Mouse (Mus musculus): ENCODE results near the gene Exoc6b. TPM values are rescaled to one million over a fixed set of nuclear protein-coding genes. Genes with fewer than 3 reads are reported as not detected.

Gene Exoc6b
- polyA plus RNA-seq, 1 experiment: 38.3 TPM

DNA sequence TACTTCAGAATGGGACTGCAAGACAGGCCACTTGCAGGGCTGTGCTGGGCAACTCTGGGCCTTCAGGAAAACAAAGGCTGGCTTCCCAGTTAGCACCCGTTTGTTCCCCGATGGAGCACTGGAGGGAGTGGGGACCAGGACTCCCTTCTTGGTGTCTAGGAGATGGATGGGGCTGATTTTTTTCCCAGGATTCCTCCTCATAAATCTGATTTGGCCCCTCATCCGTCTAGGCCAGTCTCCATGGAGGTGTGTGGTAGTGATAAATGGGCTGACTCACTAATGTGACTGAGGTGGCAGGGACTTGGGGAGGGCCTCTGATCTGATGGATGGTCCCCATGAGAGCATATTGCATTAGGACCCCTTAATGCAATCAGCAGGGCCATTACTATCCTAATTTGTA lies 470.6 kb downstream of the Exoc6b start:
- TF ChIP-seq POLR2A (IDR thresholded peaks at IDR 0.05; ENCODE audit: extremely low read depth, insufficient read depth, low read length) (no peak), CTCF (IDR thresholded peaks at IDR 0.05; ENCODE audit: extremely low read depth, insufficient read depth, low read length) (no peak)
- no peak overlapping the region for H3K27ac ChIP-seq (ENCODE audit: insufficient read depth, low read length)
- H3K4me1 ChIP-seq (ENCODE audit: control insufficient read depth, insufficient read depth, low read length): no peaks in the 10 kb centered on the region
- no peak overlapping the region for H3K4me3 ChIP-seq (ENCODE audit: insufficient read depth, low read length)

DNA sequence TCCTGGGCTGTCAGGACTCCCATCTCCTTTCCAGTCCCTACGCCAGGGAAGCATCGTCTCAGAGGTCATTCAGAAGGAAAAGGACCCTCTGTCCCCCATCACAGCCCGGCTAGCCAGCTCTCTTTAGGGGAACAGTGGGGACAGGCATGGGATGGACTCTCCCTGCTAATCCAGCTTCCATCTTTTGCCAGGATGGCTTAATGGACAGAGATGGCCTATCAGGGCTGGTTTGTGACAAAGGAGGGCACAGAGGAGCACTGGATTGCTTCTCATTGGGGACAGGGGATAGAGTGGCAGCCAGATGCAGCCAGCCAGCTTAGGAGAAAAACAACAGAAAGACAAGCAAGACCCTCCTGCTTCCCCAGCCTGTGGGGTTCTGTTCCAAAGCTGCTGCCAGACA lies 474.7 kb downstream of the Exoc6b start:
- Histone ChIP-seq H3K4me3 (ENCODE audit: insufficient read depth, low read length) (no peak overlapping the region), H3K4me1 (ENCODE audit: control insufficient read depth, insufficient read depth, low read length) (no peaks in the 10 kb centered on the region), H3K27ac (ENCODE audit: insufficient read depth, low read length) (no peak overlapping the region)
- TF ChIP-seq POLR2A (IDR thresholded peaks at IDR 0.05; ENCODE audit: extremely low read depth, insufficient read depth, low read length) (no peak), CTCF (IDR thresholded peaks at IDR 0.05; ENCODE audit: extremely low read depth, insufficient read depth, low read length) (no peak)

DNA sequence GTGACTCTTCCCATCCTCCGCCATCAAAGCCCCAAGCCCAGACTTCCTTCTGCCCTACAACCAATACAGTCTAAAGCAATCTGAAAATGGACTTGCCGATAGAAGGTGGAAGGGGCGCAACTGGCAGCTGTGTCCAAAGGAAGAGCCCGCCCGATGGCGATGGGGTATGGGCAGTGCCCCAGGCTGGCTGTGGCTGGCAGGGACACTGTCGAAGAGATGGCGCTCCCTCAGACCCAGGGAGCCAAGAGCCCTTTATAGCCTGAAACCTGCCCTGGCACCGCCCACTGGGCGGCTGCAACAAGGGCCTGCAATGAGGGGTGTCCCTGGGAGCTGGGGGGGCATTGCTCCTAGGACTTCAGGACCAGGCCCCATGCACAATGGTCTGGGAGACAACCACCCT lies 475.6 kb downstream of the Exoc6b start, which contains the start of gene Cyp26b1:
Cyp26b1 (minus strand) TSS at position 216 of the 400 bp plus-strand sequence.
- no peaks in the 10 kb centered on the region for H3K4me1 ChIP-seq (ENCODE audit: control insufficient read depth, insufficient read depth, low read length)
- TF ChIP-seq CTCF (IDR thresholded peaks at IDR 0.05; ENCODE audit: extremely low read depth, insufficient read depth, low read length): no peak
- TF ChIP-seq POLR2A (IDR thresholded peaks at IDR 0.05; ENCODE audit: extremely low read depth, insufficient read depth, low read length): no peak
- no peak within 1 kb of the TSS for H3K27ac ChIP-seq (ENCODE audit: insufficient read depth, low read length)
- H3K4me3 ChIP-seq (ENCODE audit: insufficient read depth, low read length): no peak within 1 kb of the TSS

DNA sequence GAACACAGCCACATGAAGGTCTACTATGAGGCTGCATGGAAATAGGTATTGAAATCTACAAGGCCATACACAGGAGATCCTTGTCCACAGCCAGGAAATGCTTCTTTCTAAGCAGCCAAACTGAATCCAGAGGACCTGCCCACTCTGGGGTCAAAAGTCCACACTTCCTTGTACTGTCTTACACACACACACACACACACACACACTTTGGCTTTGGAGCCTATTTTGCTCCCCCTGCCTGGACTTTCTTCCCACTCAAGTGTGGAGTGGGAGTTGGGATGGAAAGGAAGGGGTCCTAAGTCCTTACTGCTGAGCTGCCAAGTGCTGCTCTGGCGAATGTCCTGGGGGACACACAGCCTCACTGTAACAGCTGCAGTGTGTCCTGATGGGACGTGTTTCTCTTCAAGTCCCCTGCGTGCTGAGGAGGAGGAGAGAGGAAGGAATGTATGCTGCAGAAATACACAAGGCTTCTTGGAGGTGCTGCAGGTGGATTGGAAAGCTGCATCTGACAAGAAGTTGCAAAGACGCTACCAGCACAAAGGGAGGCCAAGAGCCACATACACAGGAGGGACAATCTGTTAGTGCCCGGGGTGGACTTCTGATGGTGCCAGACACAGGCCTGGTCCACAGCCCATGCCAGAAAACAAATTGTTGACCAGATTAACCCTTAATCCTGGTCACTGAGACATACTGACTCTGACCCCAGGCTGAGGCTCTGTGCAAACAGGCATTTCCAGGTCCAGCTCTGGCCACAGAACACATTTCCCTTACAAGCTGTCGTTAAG lies 478.2 kb downstream of the Exoc6b start:
- TF ChIP-seq CTCF (IDR thresholded peaks at IDR 0.05; ENCODE audit: extremely low read depth, insufficient read depth, low read length): no peak
- Histone ChIP-seq H3K27ac (ENCODE audit: insufficient read depth, low read length) (no peak overlapping the region), H3K4me3 (ENCODE audit: insufficient read depth, low read length) (no peak overlapping the region), H3K4me1 (ENCODE audit: control insufficient read depth, insufficient read depth, low read length) (no peaks in the 10 kb centered on the region)

DNA sequence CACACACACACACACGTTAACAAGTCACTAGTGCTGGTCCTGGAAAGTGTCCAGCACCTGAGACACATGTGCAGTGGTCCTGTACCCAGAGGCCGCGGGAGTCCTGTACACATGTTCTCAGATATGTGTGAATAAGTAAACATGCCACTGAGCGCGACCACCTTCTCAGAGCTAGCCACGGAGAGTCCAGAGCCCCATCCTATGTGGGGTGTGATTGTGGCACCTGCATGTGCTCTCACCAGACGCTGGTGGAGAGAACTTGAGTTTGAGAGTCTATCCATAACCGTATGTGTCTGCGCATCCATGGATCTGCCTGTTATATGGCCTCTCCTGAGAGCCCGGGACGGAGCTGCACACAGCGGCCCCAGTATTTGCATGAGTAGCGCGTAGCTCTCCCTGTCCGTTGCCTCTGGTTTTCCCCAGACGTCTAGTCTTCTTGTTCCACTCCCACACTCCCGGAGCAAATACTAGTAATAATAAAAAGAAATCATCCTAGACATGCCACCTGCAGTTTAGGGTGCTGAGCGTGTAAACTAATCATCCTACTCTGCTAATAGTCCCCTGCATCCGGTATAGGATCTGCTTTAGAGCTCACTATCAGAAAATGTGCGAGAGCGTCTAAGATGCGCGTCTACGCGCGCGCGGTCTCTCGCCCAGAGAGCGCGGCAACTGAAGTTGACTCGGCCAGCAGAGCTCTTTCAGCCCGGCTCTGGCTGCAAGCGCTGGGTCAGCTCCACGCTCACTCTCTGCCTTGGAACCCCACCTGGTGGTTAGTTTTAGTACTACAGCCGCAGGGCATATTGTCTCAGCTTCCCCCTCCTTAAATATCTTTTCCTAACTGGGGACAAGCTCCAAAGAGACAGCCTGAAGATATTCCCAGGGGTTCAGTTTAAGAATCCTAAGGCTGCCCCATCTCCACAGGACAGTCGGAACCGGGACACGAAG lies 479.3 kb downstream of the Exoc6b start:
- no peak overlapping the region for H3K27ac ChIP-seq (ENCODE audit: insufficient read depth, low read length)
- TF ChIP-seq CTCF (IDR thresholded peaks at IDR 0.05; ENCODE audit: extremely low read depth, insufficient read depth, low read length) (peak; percentile 73), POLR2A (IDR thresholded peaks at IDR 0.05; ENCODE audit: extremely low read depth, insufficient read depth, low read length) (no peak)
- no peaks in the 10 kb centered on the region for H3K4me1 ChIP-seq (ENCODE audit: control insufficient read depth, insufficient read depth, low read length)
- no peak overlapping the region for H3K4me3 ChIP-seq (ENCODE audit: insufficient read depth, low read length)

DNA sequence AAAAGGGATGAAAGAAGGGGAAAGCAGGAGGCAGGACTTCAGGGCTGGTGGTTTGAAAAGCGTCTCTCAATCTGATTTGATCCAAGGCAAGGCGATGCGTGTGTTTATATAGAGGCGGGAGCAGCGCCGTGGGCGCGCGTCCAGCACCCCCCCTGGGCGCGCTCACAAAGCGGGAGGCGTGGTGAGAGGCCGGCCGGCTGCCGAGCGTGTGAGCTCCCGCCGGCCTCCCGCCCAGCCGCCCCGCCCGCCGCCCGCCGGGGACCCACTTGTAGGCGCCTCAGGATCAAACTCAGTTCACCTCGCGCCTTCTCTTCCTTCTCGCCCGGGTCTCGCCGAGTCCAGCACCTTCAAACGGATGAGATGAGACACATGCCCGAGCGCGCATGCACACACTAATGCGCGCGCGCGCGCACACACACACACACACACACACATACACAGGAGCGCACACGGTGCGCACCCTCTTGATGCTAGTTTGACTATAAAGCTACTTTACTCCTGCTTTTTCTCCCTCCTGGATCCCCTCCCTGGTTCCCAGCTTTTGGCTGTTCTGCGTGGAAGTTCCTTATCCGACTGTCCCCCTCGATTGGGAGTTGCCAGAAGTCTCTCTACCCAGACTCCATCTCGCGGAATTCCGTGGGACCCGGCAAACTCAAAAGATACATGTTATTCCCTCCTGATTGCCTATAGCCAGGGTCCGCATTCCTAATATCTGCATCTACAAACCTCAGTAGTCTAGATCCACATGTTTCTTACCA lies 480.2 kb downstream of the Exoc6b start:
- TF ChIP-seq CTCF (IDR thresholded peaks at IDR 0.05; ENCODE audit: extremely low read depth, insufficient read depth, low read length) (no peak), POLR2A (IDR thresholded peaks at IDR 0.05; ENCODE audit: extremely low read depth, insufficient read depth, low read length) (no peak)
- no peak overlapping the region for H3K27ac ChIP-seq (ENCODE audit: insufficient read depth, low read length)
- H3K4me1 ChIP-seq (ENCODE audit: control insufficient read depth, insufficient read depth, low read length): 0 out of 2 replicates have a peak, but pooled peaks cover under 1% of the 10 kb centered on the region
- H3K4me3 ChIP-seq (ENCODE audit: insufficient read depth, low read length): peak overlapping the region; percentile 4; the same call in 1 of the 2 replicates

DNA sequence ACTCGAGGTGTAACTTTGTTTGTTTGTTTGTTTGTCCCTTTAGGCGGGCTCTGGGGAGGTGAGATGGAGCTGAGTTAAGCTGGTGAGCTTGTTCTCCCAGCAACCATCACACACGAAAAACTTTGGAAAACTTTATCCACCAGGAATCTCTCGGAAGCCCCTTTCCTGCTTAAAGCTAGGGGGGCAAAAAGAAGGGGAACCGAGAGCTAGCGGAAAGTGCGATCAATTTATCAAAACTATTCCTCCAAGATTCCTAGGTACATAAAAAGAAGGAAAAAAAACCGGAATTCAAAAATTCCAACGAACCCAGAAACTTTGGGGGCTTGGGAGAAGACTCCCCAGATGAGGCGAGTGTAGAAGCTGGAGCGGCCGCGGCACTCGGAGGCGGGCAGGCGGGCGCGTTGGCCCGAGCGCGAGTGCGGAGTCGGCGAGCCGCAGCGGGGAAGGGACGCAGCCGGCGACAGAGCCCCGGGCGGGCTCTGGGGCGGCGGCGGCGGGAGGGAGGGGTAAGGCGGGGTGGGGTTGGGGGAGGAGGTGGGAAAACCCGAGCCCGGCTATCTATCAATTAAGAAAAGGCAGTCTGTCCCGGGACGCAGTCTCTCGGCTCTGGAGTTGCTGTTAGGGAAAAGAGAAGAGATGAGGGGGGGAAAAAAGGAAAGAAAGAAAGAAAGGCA lies 481.0 kb downstream of the Exoc6b start:
- peak overlapping the region; percentile 4; the same call in 1 of the 2 replicates for H3K4me3 ChIP-seq (ENCODE audit: insufficient read depth, low read length)
- H3K27ac ChIP-seq (ENCODE audit: insufficient read depth, low read length): no peak overlapping the region
- H3K4me1 ChIP-seq (ENCODE audit: control insufficient read depth, insufficient read depth, low read length): 0 out of 2 replicates have a peak, but pooled peaks cover 3% of the 10 kb centered on the region
- TF ChIP-seq POLR2A (IDR thresholded peaks at IDR 0.05; ENCODE audit: extremely low read depth, insufficient read depth, low read length) (no peak), CTCF (IDR thresholded peaks at IDR 0.05; ENCODE audit: extremely low read depth, insufficient read depth, low read length) (no peak)

DNA sequence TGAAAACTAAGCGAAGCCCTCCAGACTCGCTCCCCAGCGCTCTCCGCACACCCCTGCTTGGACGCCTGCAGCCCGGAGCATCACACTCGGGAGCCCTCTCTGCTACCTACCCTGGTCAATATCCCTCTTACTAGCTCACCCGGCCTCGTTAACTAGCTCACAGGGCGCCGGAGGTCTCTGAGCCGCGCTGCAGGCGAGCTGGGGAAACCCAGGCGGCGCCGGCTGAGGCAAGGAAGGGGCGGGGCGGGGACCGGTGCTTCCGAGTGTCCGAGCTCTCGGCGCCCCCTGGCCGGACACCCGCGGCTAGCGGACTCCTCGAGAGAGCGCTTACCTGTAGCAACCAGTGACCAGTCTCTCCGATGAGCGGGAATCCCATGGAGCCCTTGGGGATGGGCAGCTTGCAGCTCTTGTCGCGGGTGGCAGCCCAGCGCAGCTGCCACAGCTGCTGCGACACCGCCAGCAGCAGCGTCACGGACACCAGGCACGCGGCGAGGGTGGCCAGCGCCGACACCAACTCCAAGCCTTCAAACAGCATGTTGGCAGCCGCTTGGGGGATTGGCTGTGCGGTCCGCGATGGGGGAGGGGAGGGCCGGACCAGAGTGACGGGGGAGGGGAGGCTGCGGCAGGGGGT lies 481.7 kb downstream of the Exoc6b start:
- Histone ChIP-seq H3K27ac (ENCODE audit: insufficient read depth, low read length) (no peak overlapping the region), H3K4me3 (ENCODE audit: insufficient read depth, low read length) (peak overlapping the region; percentile 17; the same call in 1 of the 2 replicates), H3K4me1 (ENCODE audit: control insufficient read depth, insufficient read depth, low read length) (0 out of 2 replicates have a peak, but pooled peaks cover 3% of the 10 kb centered on the region)
- TF ChIP-seq CTCF (IDR thresholded peaks at IDR 0.05; ENCODE audit: extremely low read depth, insufficient read depth, low read length) (no peak), POLR2A (IDR thresholded peaks at IDR 0.05; ENCODE audit: extremely low read depth, insufficient read depth, low read length) (no peak)

Measured in cortical plate, adult 2 months (tissue).